Mouse (Mus musculus) lung, embryonic 16.5 days (tissue): ENCODE data around the gene Ncf1. TPM values are rescaled to one million over a fixed set of nuclear protein-coding genes. Genes with fewer than 3 reads are reported as not detected.
A peak's percentile ranks its signal among the peaks of the same experiment; 100 is the strongest.

Source experiments
- ATAC-seq: fragments of 200-750 bp; cut with Nextera tagmentation; 2 replicates; pipeline ENCODE4 v1.8.0; 2017; ENCODE audit warnings: low read depth, mild to moderate bottlenecking, moderate library complexity
- H3K27ac ChIP-seq: fragments of 300-500 bp; sonication (generic); 2 replicates; pipeline ENCODE4 v1.5.1; 2014; ENCODE audit warnings: mild to moderate bottlenecking, control low read depth, low read length
- H3K27me3 ChIP-seq: fragments of 300-500 bp; sonication (generic); 2 replicates; pipeline ENCODE4 v1.6.1; 2014; ENCODE audit warnings: low read depth, low read length, mixed read lengths; ENCODE audit not compliant: control insufficient read depth, insufficient read depth
- H3K36me3 ChIP-seq: fragments of 300-500 bp; sonication (generic); 2 replicates; pipeline ENCODE4 v1.6.1; 2014; ENCODE audit warnings: low read length; ENCODE audit not compliant: control insufficient read depth, insufficient read depth
- H3K4me1 ChIP-seq: fragments of 300-500 bp; sonication (generic); replicated peaks from 2 replicates; pipeline ENCODE4 v1.6.1; 2014; ENCODE audit warnings: low read length, mixed read lengths; ENCODE audit not compliant: control insufficient read depth, insufficient read depth
- H3K4me2 ChIP-seq: fragments of 300-500 bp; sonication (generic); 2 replicates; pipeline ENCODE4 v1.6.1; 2014; ENCODE audit warnings: low read depth, low read length, control low read depth
- H3K4me3 ChIP-seq: fragments of 300-500 bp; sonication (generic); 2 replicates; pipeline ENCODE4 v1.5.1; 2014; ENCODE audit warnings: mild to moderate bottlenecking, low read length, control low read depth
- H3K9ac ChIP-seq: fragments of 300-500 bp; sonication (generic); 2 replicates; pipeline ENCODE4 v1.6.1; 2014; ENCODE audit warnings: low read length, control low read depth
- H3K9me3 ChIP-seq: fragments of 300-500 bp; sonication (generic); 2 replicates; pipeline ENCODE4 v1.6.1; 2016; ENCODE audit warnings: low read length; ENCODE audit not compliant: control insufficient read depth
- WGBS: fragments of 180-500 bp; shearing (Covaris S2); extraction: QIAGEN DNeasy Blood & Tissue Kit; methylation state at CpG from one replicate; pipeline ENCODE4 v1.1.7; 2014; 5-methylcytosine and 5-hydroxymethylcytosine counted together
- polyA plus RNA-seq: library from polyadenylated mRNA; unstranded; fragments of >200 nt; fragmentation: Nextera tagmentation; extraction: Ambion mirVana; gene quantifications from 2 replicates; pipeline ENCODE4 v1.2.1, GENCODE M21; 2015

Ncf1 gene
- polyA plus RNA-seq, 1 experiment from 2014 or later: 9.0 TPM

GRCm38 (mm10) chr5:134206721-134207120 is 22.7 kb downstream of the Ncf1 start:
- Histone ChIP-seq H3K4me1 (peaks cover 13% of the 10 kb centered on the region), H3K4me2 (no peak overlapping the region), H3K9me3 (no peaks in the 10 kb centered on the region), H3K9ac (no peak overlapping the region), H3K27ac (no peak overlapping the region), H3K36me3 (0 out of 2 replicates have a peak, but pooled peaks cover 5% of the 10 kb centered on the region), H3K27me3 (no peaks in the 10 kb centered on the region), H3K4me3 (no peak overlapping the region)
- 81% methylated on average over 10 of the region's 10 CpGs for WGBS
- ATAC-seq: no peak

GRCm38 (mm10) chr5:134193664-134194063 is 35.8 kb downstream of the Ncf1 start:
- 85% methylated on average over 8 of the region's 8 CpGs for WGBS
- H3K9me3 ChIP-seq: no peaks in the 10 kb centered on the region

GRCm38 (mm10) chr5:134188571-134188970 is 40.9 kb downstream of the Ncf1 start:
- no peak overlapping the region for H3K27ac ChIP-seq
- WGBS: 73% methylated on average over 7 of the region's 7 CpGs
- H3K4me1 ChIP-seq: peaks cover under 1% of the 10 kb centered on the region; the same call in 1 of the 2 replicates
- H3K4me2 ChIP-seq: no peak overlapping the region
- H3K9me3 ChIP-seq: no peaks in the 10 kb centered on the region
- ATAC-seq: no peak
- no peak overlapping the region for H3K4me3 ChIP-seq
- no peak overlapping the region for H3K9ac ChIP-seq
- H3K27me3 ChIP-seq: no peaks in the 10 kb centered on the region
- no peaks in the 10 kb centered on the region for H3K36me3 ChIP-seq

More at GRCm38 (mm10) chr5:134193664-134194063, 35.8 kb downstream of the Ncf1 start:
- ATAC-seq: no peak
- H3K4me3 ChIP-seq: no peak overlapping the region
- H3K27ac ChIP-seq: no peak overlapping the region
- H3K4me1 ChIP-seq: no peaks in the 10 kb centered on the region
- H3K9ac ChIP-seq: no peak overlapping the region
- H3K4me2 ChIP-seq: no peak overlapping the region
- H3K36me3 ChIP-seq: peaks cover 4% of the 10 kb centered on the region
- H3K27me3 ChIP-seq: no peaks in the 10 kb centered on the region

GRCm38 (mm10) chr5:134186961-134187731 is 42.3 kb downstream of the Ncf1 start:
- no peak for ATAC-seq
- Histone ChIP-seq H3K27me3 (no peaks in the 10 kb centered on the region), H3K9me3 (no peaks in the 10 kb centered on the region), H3K4me2 (no peak overlapping the region), H3K9ac (no peak overlapping the region), H3K4me1 (peaks cover 13% of the 10 kb centered on the region), H3K4me3 (no peak overlapping the region), H3K27ac (no peak overlapping the region), H3K36me3 (no peaks in the 10 kb centered on the region)
- WGBS: 57% methylated on average over 4 of the region's 4 CpGs

- H3K4me1 ChIP-seq: peaks cover 15% of the 10 kb centered on the region
- no peak overlapping the region for H3K9ac ChIP-seq
- H3K27ac ChIP-seq: 0 out of 2 replicates have a peak overlapping the region, but pooled peaks have one; percentile 17
- no peak for ATAC-seq
- no peak overlapping the region for H3K4me2 ChIP-seq
- no peak overlapping the region for H3K4me3 ChIP-seq
- no peaks in the 10 kb centered on the region for H3K9me3 ChIP-seq
- WGBS: 80% methylated on average over 3 of the region's 3 CpGs
- no peaks in the 10 kb centered on the region for H3K36me3 ChIP-seq
- no peaks in the 10 kb centered on the region for H3K27me3 ChIP-seq
Observed at GRCm38 (mm10) chr5:134186059-134186458, 43.4 kb downstream of the Ncf1 start.

- Histone ChIP-seq H3K4me3 (peak within 1 kb of the TSS; percentile 83), H3K27me3 (no peaks in the 10 kb centered on the region), H3K27ac (peak within 1 kb of the TSS; percentile 94), H3K9ac (peak within 1 kb of the TSS; percentile 89), H3K4me2 (peak within 1 kb of the TSS; percentile 93), H3K4me1 (peaks cover 15% of the 10 kb centered on the region), H3K36me3 (no peaks in the 10 kb centered on the region), H3K9me3 (no peaks in the 10 kb centered on the region)
- under 1% methylated on average over 92 of the region's 92 CpGs for WGBS
- ATAC-seq: peak; percentile 96
Observed at GRCm38 (mm10) chr5:134183880-134184808, 45.3 kb downstream of the Ncf1 start, which contains the start of gene Gtf2ird2. TSS of gene Gtf2ird2 (plus strand) at chr5:134184019.

- peak overlapping the region; percentile 83 for H3K4me3 ChIP-seq
- H3K4me2 ChIP-seq: peak overlapping the region; percentile 93
- H3K36me3 ChIP-seq: no peaks in the 10 kb centered on the region
- peak overlapping the region; percentile 89 for H3K9ac ChIP-seq
- no peaks in the 10 kb centered on the region for H3K9me3 ChIP-seq
- H3K4me1 ChIP-seq: peaks cover 15% of the 10 kb centered on the region
- no peak for ATAC-seq
- H3K27ac ChIP-seq: peak overlapping the region; percentile 94; the same call in 1 of the 2 replicates
- 32% methylated on average over 7 of the region's 7 CpGs for WGBS
- no peaks in the 10 kb centered on the region for H3K27me3 ChIP-seq
Observed at GRCm38 (mm10) chr5:134183162-134183561, 46.3 kb downstream of the Ncf1 start.

GRCm38 (mm10) chr5:134182735-134183134 is 46.7 kb downstream of the Ncf1 start:
- peak overlapping the region; percentile 83; the same call in 1 of the 2 replicates for H3K4me3 ChIP-seq
- H3K36me3 ChIP-seq: no peaks in the 10 kb centered on the region
- ATAC-seq: no peak
- H3K27me3 ChIP-seq: no peaks in the 10 kb centered on the region
- peak overlapping the region; percentile 93 for H3K4me2 ChIP-seq
- H3K9ac ChIP-seq: no peak overlapping the region
- H3K27ac ChIP-seq: no peak overlapping the region
- peaks cover 15% of the 10 kb centered on the region for H3K4me1 ChIP-seq
- 33% methylated on average over 4 of the region's 4 CpGs for WGBS
- no peaks in the 10 kb centered on the region for H3K9me3 ChIP-seq

- ATAC-seq: no peak
- Histone ChIP-seq H3K4me1 (peaks cover 15% of the 10 kb centered on the region), H3K27me3 (no peaks in the 10 kb centered on the region), H3K9me3 (no peaks in the 10 kb centered on the region), H3K27ac (no peak overlapping the region), H3K4me3 (no peak overlapping the region), H3K4me2 (no peak overlapping the region), H3K36me3 (no peaks in the 10 kb centered on the region), H3K9ac (no peak overlapping the region)
- 58% methylated on average over 3 of the region's 3 CpGs for WGBS
Observed at GRCm38 (mm10) chr5:134182172-134182571, 47.3 kb downstream of the Ncf1 start.
